Mouse (Mus musculus) intestine, embryonic 14.5 days (tissue): ENCODE data around the gene Hoxb2. TPM values are rescaled to one million over a fixed set of nuclear protein-coding genes. Genes with fewer than 3 reads are reported as not detected.

ENCODE experiments used
- ATAC-seq: fragments of 200-750 bp; cut with Nextera tagmentation; replicated peaks from 2 replicates; pipeline ENCODE4 v1.8.0; 2017; ENCODE audit warnings: low read depth, moderate number of reproducible peaks, moderate TSS enrichment, moderate library complexity; ENCODE audit not compliant: low FRiP score, low TSS enrichment
- DNase-seq: peaks from one replicate; pipeline ENCODE4 v3.0.0-alpha.2; 2018; ENCODE audit warnings: low spot score
- H3K27ac ChIP-seq: fragments of 300-500 bp; sonication (generic); 2 replicates; pipeline ENCODE4 v1.5.1; 2014; ENCODE audit warnings: low read depth, mild to moderate bottlenecking, control low read depth
- H3K27me3 ChIP-seq: fragments of 300-500 bp; sonication (generic); replicated peaks from 2 replicates; pipeline ENCODE4 v1.6.1; 2014; ENCODE audit warnings: low read length, control low read depth; ENCODE audit not compliant: control insufficient read depth, insufficient read depth
- H3K36me3 ChIP-seq: fragments of 300-500 bp; sonication (generic); 2 replicates; pipeline ENCODE4 v1.6.1; 2014; ENCODE audit warnings: low read length, control low read depth; ENCODE audit not compliant: control insufficient read depth, insufficient read depth
- H3K4me1 ChIP-seq: fragments of 300-500 bp; sonication (generic); replicated peaks from 2 replicates; pipeline ENCODE4 v1.6.1; 2014; ENCODE audit warnings: low read length, control low read depth, mixed read lengths; ENCODE audit not compliant: control insufficient read depth, insufficient read depth
- H3K4me2 ChIP-seq: fragments of 300-500 bp; sonication (generic); 2 replicates; pipeline ENCODE4 v1.6.1; 2014; ENCODE audit warnings: low read length
- H3K4me3 ChIP-seq: fragments of 300-500 bp; sonication (generic); 2 replicates; pipeline ENCODE4 v1.5.1; 2014; ENCODE audit warnings: low read depth, low read length, control low read depth, mixed read lengths
- H3K9ac ChIP-seq: fragments of 300-500 bp; sonication (generic); 2 replicates; pipeline ENCODE4 v1.6.1; 2014; ENCODE audit warnings: mild to moderate bottlenecking, low read length
- H3K9me3 ChIP-seq: fragments of 300-500 bp; sonication (generic); 2 replicates; pipeline ENCODE4 v1.6.1; 2016; ENCODE audit warnings: low read length, control low read depth; ENCODE audit not compliant: control insufficient read depth
- WGBS: fragments of 180-500 bp; shearing (Covaris S2); extraction: QIAGEN DNeasy Blood & Tissue Kit; methylation state at CpG from one replicate; pipeline ENCODE4 v1.1.7; 2014; 5-methylcytosine and 5-hydroxymethylcytosine counted together
- polyA plus RNA-seq: library from polyadenylated mRNA; unstranded; fragments of >200 nt; fragmentation: Nextera tagmentation; extraction: Ambion mirVana; gene quantifications from 2 replicates; pipeline ENCODE4 v1.2.1, GENCODE M21; 2014

Hoxb2 gene
- polyA plus RNA-seq, 1 experiment from 2014 or later, result 27.9 TPM

GRCm38 (mm10) chr11:96319910-96320309 lies 30.4 kb upstream of the Hoxb2 start:
- peak overlapping the region; percentile 89 for H3K4me2 ChIP-seq
- H3K4me1 ChIP-seq, result peaks cover 36% of the 10 kb centered on the region
- H3K9ac ChIP-seq, result peak overlapping the region; percentile 96
- H3K4me3 ChIP-seq, result peak overlapping the region; percentile 69
- WGBS, result 0% methylated on average over 29 of the region's 29 CpGs
- DNase-seq (peak; percentile 81), ATAC-seq (no peak)
- no peaks in the 10 kb centered on the region for H3K9me3 ChIP-seq
- H3K27me3 ChIP-seq, result no peaks in the 10 kb centered on the region
- peak overlapping the region; percentile 99 for H3K27ac ChIP-seq
- H3K36me3 ChIP-seq, result peaks cover 16% of the 10 kb centered on the region; the same call in 1 of the 2 replicates

- H3K27me3 ChIP-seq, result no peaks in the 10 kb centered on the region
- ATAC-seq (no peak), DNase-seq (no peak)
- peak overlapping the region; percentile 99 for H3K27ac ChIP-seq
- peaks cover 36% of the 10 kb centered on the region for H3K4me1 ChIP-seq
- peaks cover 16% of the 10 kb centered on the region; the same call in 1 of the 2 replicates for H3K36me3 ChIP-seq
- peak overlapping the region; percentile 89 for H3K4me2 ChIP-seq
- peak overlapping the region; percentile 96 for H3K9ac ChIP-seq
- 11% methylated on average over 17 of the region's 17 CpGs for WGBS
- no peaks in the 10 kb centered on the region for H3K9me3 ChIP-seq
- H3K4me3 ChIP-seq, result peak overlapping the region; percentile 69
Measured at GRCm38 (mm10) chr11:96320688-96321087, 29.6 kb upstream of the Hoxb2 start.

GRCm38 (mm10) chr11:96321846-96322245 lies 28.5 kb upstream of the Hoxb2 start:
- H3K4me3 ChIP-seq, result peak overlapping the region; percentile 69

GRCm38 (mm10) chr11:96322738-96323137 lies 27.6 kb upstream of the Hoxb2 start:
- Histone ChIP-seq H3K4me1 (peaks cover 24% of the 10 kb centered on the region), H3K27me3 (no peaks in the 10 kb centered on the region), H3K4me3 (peak overlapping the region; percentile 69), H3K4me2 (peak overlapping the region; percentile 89), H3K9me3 (no peaks in the 10 kb centered on the region), H3K9ac (peak overlapping the region; percentile 96), H3K27ac (peak overlapping the region; percentile 99), H3K36me3 (peaks cover 16% of the 10 kb centered on the region; the same call in 1 of the 2 replicates)
- no peak for ATAC-seq
- 28% methylated on average over 6 of the region's 6 CpGs for WGBS
- DNase-seq, result no peak

More at GRCm38 (mm10) chr11:96321846-96322245, 28.5 kb upstream of the Hoxb2 start:
- DNase-seq, result no peak
- H3K4me1 ChIP-seq, result peaks cover 24% of the 10 kb centered on the region
- no peaks in the 10 kb centered on the region for H3K9me3 ChIP-seq
- H3K4me2 ChIP-seq, result peak overlapping the region; percentile 89
- no peak for ATAC-seq
- peak overlapping the region; percentile 96 for H3K9ac ChIP-seq
- peak overlapping the region; percentile 99 for H3K27ac ChIP-seq
- 18% methylated on average over 5 of the region's 5 CpGs for WGBS
- H3K36me3 ChIP-seq, result peaks cover 16% of the 10 kb centered on the region; the same call in 1 of the 2 replicates
- H3K27me3 ChIP-seq, result no peaks in the 10 kb centered on the region

- H3K4me3 ChIP-seq, result peak within 1 kb of the TSS; percentile 69
- peak within 1 kb of the TSS; percentile 99 for H3K27ac ChIP-seq
- H3K4me2 ChIP-seq, result peak within 1 kb of the TSS; percentile 89
- ATAC-seq, result no peak
- peaks cover 24% of the 10 kb centered on the region for H3K4me1 ChIP-seq
- no peaks in the 10 kb centered on the region for H3K9me3 ChIP-seq
- peaks cover 16% of the 10 kb centered on the region; the same call in 1 of the 2 replicates for H3K36me3 ChIP-seq
- H3K9ac ChIP-seq, result peak within 1 kb of the TSS; percentile 96
- H3K27me3 ChIP-seq, result no peaks in the 10 kb centered on the region
- WGBS, result 21% methylated on average over 10 of the region's 10 CpGs
- peak; percentile 63 for DNase-seq
Measured at GRCm38 (mm10) chr11:96323154-96323553, 27.2 kb upstream of the Hoxb2 start, which contains the start of gene Hoxb3. Hoxb3 (plus strand) TSS chr11:96323326.

- DNase-seq (peak; percentile 68), ATAC-seq (no peak)
Measured at GRCm38 (mm10) chr11:96324125-96324524, 26.2 kb upstream of the Hoxb2 start.

GRCm38 (mm10) chr11:96324965-96325364 lies 25.4 kb upstream of the Hoxb2 start:
- Histone ChIP-seq H3K36me3 (peaks cover 16% of the 10 kb centered on the region; the same call in 1 of the 2 replicates), H3K27me3 (no peaks in the 10 kb centered on the region), H3K9ac (peak overlapping the region; percentile 96), H3K4me1 (peaks cover 38% of the 10 kb centered on the region), H3K4me3 (peak overlapping the region; percentile 69), H3K9me3 (no peaks in the 10 kb centered on the region), H3K4me2 (peak overlapping the region; percentile 89), H3K27ac (peak overlapping the region; percentile 99)
- DNase-seq, result peak; percentile 70
- ATAC-seq, result no peak
- 19% methylated on average over 8 of the region's 8 CpGs for WGBS

More at GRCm38 (mm10) chr11:96324125-96324524, 26.2 kb upstream of the Hoxb2 start:
- Histone ChIP-seq H3K4me1 (peaks cover 30% of the 10 kb centered on the region), H3K4me3 (peak overlapping the region; percentile 69), H3K27me3 (no peaks in the 10 kb centered on the region), H3K4me2 (peak overlapping the region; percentile 89), H3K27ac (peak overlapping the region; percentile 99), H3K36me3 (peaks cover 16% of the 10 kb centered on the region; the same call in 1 of the 2 replicates), H3K9me3 (no peaks in the 10 kb centered on the region), H3K9ac (peak overlapping the region; percentile 96)
- WGBS, result 21% methylated on average over 5 of the region's 5 CpGs

GRCm38 (mm10) chr11:96325747-96326212 lies 24.5 kb upstream of the Hoxb2 start:
- Histone ChIP-seq H3K27ac (peak overlapping the region; percentile 99), H3K9me3 (no peaks in the 10 kb centered on the region), H3K4me2 (peak overlapping the region; percentile 89), H3K27me3 (no peaks in the 10 kb centered on the region), H3K9ac (peak overlapping the region; percentile 96), H3K4me1 (peaks cover 46% of the 10 kb centered on the region), H3K4me3 (peak overlapping the region; percentile 69), H3K36me3 (peaks cover 18% of the 10 kb centered on the region; the same call in 1 of the 2 replicates)
- DNase-seq (peak; percentile 83), ATAC-seq (no peak)
- 12% methylated on average over 22 of the region's 22 CpGs for WGBS

- H3K9me3 ChIP-seq, result no peaks in the 10 kb centered on the region
- H3K27me3 ChIP-seq, result no peaks in the 10 kb centered on the region
- no peak for ATAC-seq
- peak overlapping the region; percentile 96 for H3K9ac ChIP-seq
- H3K27ac ChIP-seq, result peak overlapping the region; percentile 99
- H3K4me2 ChIP-seq, result peak overlapping the region; percentile 89
- WGBS, result 23% methylated on average over 12 of the region's 12 CpGs
- H3K4me3 ChIP-seq, result peak overlapping the region; percentile 69
- H3K36me3 ChIP-seq, result peaks cover 14% of the 10 kb centered on the region; the same call in 1 of the 2 replicates
- peak; percentile 72 for DNase-seq
- peaks cover 54% of the 10 kb centered on the region for H3K4me1 ChIP-seq
Measured at GRCm38 (mm10) chr11:96326705-96327104, 23.6 kb upstream of the Hoxb2 start.
